Mouse (Mus musculus) intestine, embryonic 16.5 days (tissue): ENCODE data around the gene Dnph1. TPM values are rescaled to one million over a fixed set of nuclear protein-coding genes. Genes with fewer than 3 reads are reported as not detected.

Source experiments
- ATAC-seq: fragments of 200-750 bp; cut with Nextera tagmentation; 2 replicates; pipeline ENCODE4 v1.8.0; 2017; ENCODE audit warnings: moderate TSS enrichment, moderate library complexity
- H3K27ac ChIP-seq: fragments of 300-500 bp; sonication (generic); 2 replicates; pipeline ENCODE4 v1.5.1; 2014; ENCODE audit warnings: mild to moderate bottlenecking, low read length
- H3K27me3 ChIP-seq: fragments of 300-500 bp; sonication (generic); replicated peaks from 2 replicates; pipeline ENCODE4 v1.6.1; 2014; ENCODE audit warnings: low read length, control low read depth, mixed read lengths; ENCODE audit not compliant: control insufficient read depth, insufficient read depth
- H3K36me3 ChIP-seq: fragments of 300-500 bp; sonication (generic); 2 replicates; pipeline ENCODE4 v1.6.1; 2014; ENCODE audit warnings: low read length, control low read depth; ENCODE audit not compliant: control insufficient read depth, insufficient read depth
- H3K4me1 ChIP-seq: fragments of 300-500 bp; sonication (generic); 2 replicates; pipeline ENCODE4 v1.6.1; 2014; ENCODE audit warnings: low read length, control low read depth, mixed read lengths; ENCODE audit not compliant: control insufficient read depth, insufficient read depth
- H3K4me2 ChIP-seq: fragments of 300-500 bp; sonication (generic); 2 replicates; pipeline ENCODE4 v1.6.1; 2014; ENCODE audit warnings: low read depth, low read length, control low read depth
- H3K4me3 ChIP-seq: fragments of 300-500 bp; sonication (generic); 2 replicates; pipeline ENCODE4 v1.5.1; 2014; ENCODE audit warnings: mild to moderate bottlenecking, low read length
- H3K9ac ChIP-seq: fragments of 300-500 bp; sonication (generic); 2 replicates; pipeline ENCODE4 v1.6.1; 2014; ENCODE audit warnings: low read depth, low read length
- H3K9me3 ChIP-seq: fragments of 300-500 bp; sonication (generic); 2 replicates; pipeline ENCODE4 v1.6.1; 2016; ENCODE audit warnings: low read length, control low read depth; ENCODE audit not compliant: control insufficient read depth
- WGBS: fragments of 180-500 bp; shearing (Covaris S2); extraction: QIAGEN DNeasy Blood & Tissue Kit; methylation state at CpG from one replicate; pipeline ENCODE4 v1.1.7; 2014; 5-methylcytosine and 5-hydroxymethylcytosine counted together
- polyA plus RNA-seq: library from polyadenylated mRNA; unstranded; fragments of >200 nt; fragmentation: Nextera tagmentation; extraction: Ambion mirVana; gene quantifications from 2 replicates; pipeline ENCODE4 v1.2.1, GENCODE M21; 2015

Gene Dnph1
- polyA plus RNA-seq, 1 experiment from 2014 or later = 45.1 TPM

DNA sequence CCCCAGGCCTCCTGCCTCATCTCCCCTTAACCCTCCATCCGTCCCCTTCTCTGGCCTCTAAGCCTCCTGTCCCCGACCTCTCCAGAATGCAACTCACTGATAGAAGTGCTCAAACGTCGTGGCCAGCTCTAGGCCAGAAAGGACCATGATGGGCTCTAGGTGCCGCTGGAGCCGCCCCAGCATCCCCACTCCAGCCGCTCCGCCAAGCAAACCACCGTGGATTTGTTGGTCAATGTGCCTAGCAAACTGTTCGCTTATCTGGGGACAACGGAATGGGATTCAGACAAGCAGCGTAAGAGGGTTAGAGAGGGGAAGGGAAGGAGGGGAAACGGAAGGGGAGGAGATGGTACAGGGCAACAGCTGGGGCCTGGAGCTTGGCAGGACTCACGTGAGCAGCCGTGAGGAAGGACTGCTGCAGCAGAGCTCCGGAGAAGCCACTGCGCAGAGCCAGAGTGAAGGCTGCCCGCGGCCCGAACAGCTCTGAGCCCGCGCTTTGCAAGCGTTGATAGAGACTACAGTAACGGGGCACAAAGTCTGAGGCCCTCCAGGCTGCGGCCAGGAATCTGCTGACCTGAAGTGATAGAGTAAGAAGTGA is 24.0 kb downstream of the Dnph1 start:
- Histone ChIP-seq H3K4me1 (no peaks in the 10 kb centered on the region), H3K4me3 (peak overlapping the region; percentile 18; the same call in 1 of the 2 replicates), H3K4me2 (peak overlapping the region; percentile 44), H3K27me3 (peaks cover 12% of the 10 kb centered on the region; the same call in 1 of the 2 replicates), H3K36me3 (no peaks in the 10 kb centered on the region), H3K27ac (no peak overlapping the region), H3K9me3 (no peaks in the 10 kb centered on the region), H3K9ac (peak overlapping the region; percentile 45)
- 0 out of 2 replicates have a peak, but pooled peaks have one; percentile 38 for ATAC-seq
- 39% methylated on average over 25 of the region's 25 CpGs for WGBS

DNA sequence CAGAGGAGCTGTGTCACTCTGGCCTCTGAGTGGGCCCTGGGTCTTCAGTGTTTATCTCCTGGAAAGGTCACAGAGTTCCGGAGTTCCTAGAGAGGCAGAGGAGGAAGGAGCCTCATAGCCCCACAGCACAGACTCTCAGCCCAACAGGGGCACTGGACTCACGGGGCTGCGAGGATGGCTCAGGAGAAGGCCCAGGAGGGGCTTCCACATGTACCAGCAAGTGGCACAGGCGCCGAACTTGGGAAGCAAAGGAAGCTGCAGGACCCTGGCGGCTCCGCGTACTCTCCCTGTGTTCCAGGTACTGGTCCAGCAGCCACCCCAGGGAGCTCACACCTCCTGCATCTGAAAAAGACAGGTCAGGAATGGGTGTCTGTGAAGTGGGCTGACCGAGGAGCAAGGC is 24.7 kb downstream of the Dnph1 start:
- H3K27ac ChIP-seq = no peak overlapping the region
- H3K4me1 ChIP-seq = no peaks in the 10 kb centered on the region
- no peak overlapping the region for H3K4me3 ChIP-seq
- H3K4me2 ChIP-seq = 0 out of 2 replicates have a peak overlapping the region, but pooled peaks have one; percentile 44
- WGBS = 75% methylated on average over 9 of the region's 9 CpGs
- H3K27me3 ChIP-seq = peaks cover 12% of the 10 kb centered on the region; the same call in 1 of the 2 replicates
- no peaks in the 10 kb centered on the region for H3K9me3 ChIP-seq
- no peak for ATAC-seq
- peak overlapping the region; percentile 45; the same call in 1 of the 2 replicates for H3K9ac ChIP-seq
- no peaks in the 10 kb centered on the region for H3K36me3 ChIP-seq

DNA sequence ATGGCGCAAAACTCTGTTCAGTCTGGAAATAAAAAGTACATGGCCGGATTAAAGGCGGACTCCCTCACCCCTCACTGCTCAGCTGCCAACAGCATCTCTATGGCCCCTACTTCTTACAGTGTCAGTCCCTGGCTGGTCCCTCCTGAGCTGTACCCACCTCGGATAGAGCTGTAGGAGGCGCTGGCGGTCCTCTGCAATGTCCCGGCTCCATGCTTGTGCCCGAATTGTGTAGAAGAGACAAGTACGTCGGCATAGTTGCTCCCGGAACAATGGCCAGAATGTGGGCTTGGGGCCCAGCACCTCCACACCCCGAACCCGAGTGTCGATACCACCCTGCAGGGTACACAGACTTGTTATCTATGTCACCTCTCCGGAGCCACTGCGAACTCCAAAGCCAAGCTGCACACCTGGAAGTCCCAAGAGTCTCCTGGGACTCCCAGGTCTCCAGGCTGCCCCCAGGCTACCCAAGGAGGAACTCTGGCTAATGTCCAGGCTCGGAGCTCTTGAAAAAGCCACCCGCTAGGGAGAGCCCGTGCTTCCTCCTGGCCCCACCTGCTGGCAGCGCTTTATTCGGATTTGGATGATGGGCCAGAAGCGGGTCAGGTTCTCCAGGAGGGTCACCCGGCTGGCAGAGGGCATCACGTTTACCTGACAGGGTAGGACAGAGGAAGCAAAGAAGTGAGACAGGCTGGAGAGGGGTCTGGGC is 25.6 kb downstream of the Dnph1 start:
- Histone ChIP-seq H3K4me3 (no peak overlapping the region), H3K36me3 (no peaks in the 10 kb centered on the region), H3K9ac (no peak overlapping the region), H3K27ac (no peak overlapping the region), H3K4me2 (no peak overlapping the region), H3K9me3 (no peaks in the 10 kb centered on the region), H3K27me3 (peaks cover 12% of the 10 kb centered on the region; the same call in 1 of the 2 replicates), H3K4me1 (no peaks in the 10 kb centered on the region)
- 38% methylated on average over 24 of the region's 24 CpGs for WGBS
- ATAC-seq = no peak

DNA sequence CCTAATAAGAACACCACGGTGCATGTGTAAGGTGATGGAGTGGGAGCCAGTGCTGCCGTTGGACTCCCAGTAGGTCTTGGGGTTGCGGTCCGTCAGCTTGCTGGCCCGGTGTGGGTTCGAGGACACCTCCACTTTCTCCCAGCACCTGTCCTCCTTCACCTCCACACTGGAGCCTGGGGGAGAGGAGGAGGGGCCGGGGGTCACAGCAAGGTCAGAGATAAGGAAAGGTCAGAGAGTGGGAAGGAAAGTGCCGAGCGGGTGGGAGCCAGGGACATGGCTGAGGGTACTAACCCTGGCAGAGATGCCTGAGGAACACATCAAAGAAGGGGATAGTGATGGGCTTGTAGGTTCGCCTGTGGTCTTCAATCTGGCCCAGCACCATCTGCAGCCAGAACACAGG is 28.6 kb downstream of the Dnph1 start:
- Histone ChIP-seq H3K4me1 (no peaks in the 10 kb centered on the region), H3K27ac (no peak overlapping the region), H3K9ac (no peak overlapping the region), H3K9me3 (no peaks in the 10 kb centered on the region), H3K27me3 (peaks cover 8% of the 10 kb centered on the region; the same call in 1 of the 2 replicates), H3K4me2 (no peak overlapping the region), H3K4me3 (no peak overlapping the region), H3K36me3 (no peaks in the 10 kb centered on the region)
- 74% methylated on average over 10 of the region's 10 CpGs for WGBS
- ATAC-seq = no peak

DNA sequence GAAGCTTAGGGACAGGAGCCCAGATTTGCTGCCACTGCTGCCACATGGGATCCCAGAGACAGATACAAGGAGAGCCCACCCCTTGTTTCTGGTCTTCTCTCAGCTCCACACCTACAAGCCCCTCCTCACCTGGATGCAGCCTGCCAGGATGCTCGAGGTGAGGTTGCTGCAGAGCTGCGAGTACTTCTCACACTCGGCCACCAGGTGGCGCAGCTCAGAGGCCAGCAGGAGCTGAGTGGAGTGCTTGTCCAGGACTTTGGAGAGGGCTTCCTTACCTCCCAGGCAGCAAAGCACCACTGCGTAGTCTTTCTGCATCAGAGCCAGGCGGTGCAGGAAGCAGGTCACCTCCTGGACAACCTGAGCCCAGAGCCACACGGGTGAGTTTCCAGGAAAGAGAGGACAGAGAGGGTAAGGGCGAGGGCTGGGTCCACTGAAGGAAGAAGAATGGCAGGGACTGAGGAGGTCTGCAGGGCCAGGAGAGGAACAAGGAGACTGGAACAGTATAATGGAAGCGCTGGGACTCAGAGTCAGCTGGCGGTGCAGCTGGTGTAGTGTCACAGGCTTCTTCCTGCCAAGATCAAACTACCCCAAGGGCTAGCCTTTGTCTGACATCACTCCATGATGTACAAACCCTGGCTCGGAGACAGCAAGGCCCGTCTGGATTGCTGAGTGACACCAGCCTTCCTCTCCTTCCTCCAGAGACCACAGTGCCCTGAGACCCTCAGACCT is 29.2 kb downstream of the Dnph1 start:
- H3K4me3 ChIP-seq = no peak overlapping the region
- no peaks in the 10 kb centered on the region for H3K4me1 ChIP-seq
- H3K27me3 ChIP-seq = peaks cover 8% of the 10 kb centered on the region; the same call in 1 of the 2 replicates
- no peak overlapping the region for H3K4me2 ChIP-seq
- no peaks in the 10 kb centered on the region for H3K36me3 ChIP-seq
- H3K9ac ChIP-seq = no peak overlapping the region
- H3K9me3 ChIP-seq = no peaks in the 10 kb centered on the region
- WGBS = 42% methylated on average over 12 of the region's 12 CpGs
- ATAC-seq = peak; percentile 58
- no peak overlapping the region for H3K27ac ChIP-seq

DNA sequence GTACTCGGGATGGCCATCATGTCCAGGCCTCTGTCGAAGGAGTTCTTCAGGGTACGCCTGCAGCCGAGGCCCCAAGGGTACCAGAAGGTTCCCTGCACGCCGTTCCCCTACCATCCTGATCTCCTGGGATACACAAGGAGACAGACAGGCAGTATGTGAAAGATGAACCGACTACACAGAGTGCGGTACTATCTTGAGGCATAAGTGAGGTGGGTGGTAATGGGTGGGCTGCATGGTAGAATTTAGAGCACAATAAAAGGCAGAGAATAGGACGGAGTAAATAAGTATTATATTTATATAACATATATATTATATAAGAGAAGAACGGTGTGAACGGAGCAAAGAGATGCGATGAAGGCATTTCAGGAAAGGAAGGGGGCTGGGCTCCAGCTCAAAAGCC is 47.1 kb downstream of the Dnph1 start:
- no peak overlapping the region for H3K27ac ChIP-seq
- H3K4me2 ChIP-seq = no peak overlapping the region
- no peaks in the 10 kb centered on the region for H3K9me3 ChIP-seq
- H3K27me3 ChIP-seq = no peaks in the 10 kb centered on the region
- H3K4me1 ChIP-seq = peaks cover 14% of the 10 kb centered on the region
- no peak overlapping the region for H3K9ac ChIP-seq
- peaks cover 2% of the 10 kb centered on the region; the same call in 1 of the 2 replicates for H3K36me3 ChIP-seq
- no peak overlapping the region for H3K4me3 ChIP-seq
- WGBS = 91% methylated on average over 12 of the region's 12 CpGs
- no peak for ATAC-seq

DNA sequence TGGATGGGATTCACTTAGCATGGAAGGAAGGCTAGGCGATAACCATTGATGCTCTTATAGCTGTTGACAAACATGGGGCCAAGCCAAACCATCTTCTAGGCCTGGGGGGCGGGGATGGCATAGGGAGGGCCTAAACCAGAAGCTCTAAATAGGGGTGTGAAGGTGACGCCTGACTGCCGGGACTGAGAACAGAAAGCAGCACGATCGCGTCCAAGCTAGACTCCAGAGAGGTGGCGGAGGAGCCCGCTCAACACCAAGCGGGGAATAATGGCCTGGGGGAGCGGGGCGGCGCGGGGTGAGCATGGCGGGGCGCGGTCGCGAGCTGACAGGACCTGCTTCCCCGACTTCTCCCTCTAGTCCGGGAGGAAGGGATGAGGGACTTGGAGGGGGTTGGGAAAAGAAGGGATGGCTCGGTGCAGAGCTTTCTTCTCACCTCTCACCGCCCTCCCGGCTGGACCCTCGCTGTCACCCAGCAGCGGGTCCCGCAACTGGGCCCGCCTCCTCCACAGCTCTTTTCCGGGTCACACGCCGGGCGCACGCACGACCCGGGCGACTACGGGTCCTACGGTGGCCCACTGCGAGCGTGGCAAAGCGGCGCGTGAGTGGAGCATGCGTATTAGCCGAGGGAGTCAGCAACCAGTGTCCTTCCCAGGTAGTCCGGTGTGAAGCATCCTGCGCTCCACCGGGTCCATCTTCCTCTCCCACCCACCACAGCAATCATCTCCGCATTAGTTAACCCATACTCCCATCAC is 49.5 kb downstream of the Dnph1 start, which contains the start of gene Cul9:
Gene Cul9, minus strand, starts transcription at position 576 of the 752 bp plus-strand sequence.
- H3K27me3 ChIP-seq = no peaks in the 10 kb centered on the region
- H3K9ac ChIP-seq = peak within 1 kb of the TSS; percentile 76
- peak; percentile 63 for ATAC-seq
- H3K4me3 ChIP-seq = peak within 1 kb of the TSS; percentile 63
- WGBS = 5% methylated on average over 49 of the region's 49 CpGs
- no peaks in the 10 kb centered on the region for H3K9me3 ChIP-seq
- peaks cover 13% of the 10 kb centered on the region for H3K36me3 ChIP-seq
- H3K4me1 ChIP-seq = peaks cover 14% of the 10 kb centered on the region
- H3K27ac ChIP-seq = no peak within 1 kb of the TSS
- H3K4me2 ChIP-seq = peak within 1 kb of the TSS; percentile 93

DNA sequence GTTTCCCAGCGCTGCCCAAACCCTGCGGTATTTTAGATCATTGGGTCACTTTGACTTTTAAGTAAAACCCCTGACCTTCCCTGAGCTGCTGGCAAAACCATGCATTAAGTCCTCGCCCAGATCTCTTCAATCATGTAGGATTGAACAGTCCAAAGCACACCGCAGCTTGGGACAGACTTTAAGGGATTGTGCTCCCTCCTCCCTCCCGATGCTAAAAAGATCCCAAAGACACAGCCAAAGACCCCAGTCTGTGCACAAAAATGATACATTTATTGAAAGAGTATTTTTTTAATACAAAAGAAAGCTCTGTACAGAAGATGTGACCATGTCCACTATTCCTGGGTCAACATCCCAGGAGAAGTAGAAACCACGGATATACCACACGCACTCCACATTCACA is 50.1 kb downstream of the Dnph1 start:
- 30% methylated on average over 7 of the region's 7 CpGs for WGBS
- H3K9me3 ChIP-seq = no peaks in the 10 kb centered on the region

More for the DNA sequence above, 50.1 kb downstream of the Dnph1 start:
- Histone ChIP-seq H3K4me1 (peaks cover 14% of the 10 kb centered on the region), H3K27me3 (no peaks in the 10 kb centered on the region), H3K4me2 (peak overlapping the region; percentile 93), H3K36me3 (peaks cover 19% of the 10 kb centered on the region), H3K27ac (no peak overlapping the region), H3K4me3 (peak overlapping the region; percentile 63), H3K9ac (peak overlapping the region; percentile 76; the same call in 1 of the 2 replicates)
- no peak for ATAC-seq
